Mouse (Mus musculus) gonadal fat pad, adult 2 months (tissue): Measurements from ENCODE around the gene Ppp2r2c. TPM values are rescaled to one million over a fixed set of nuclear protein-coding genes. Genes with fewer than 3 reads are reported as not detected.
"Not testable (repeated sequence)": the region's sequence is repeated elsewhere in the genome, so short reads cannot be mapped to it uniquely, and the experiment has no call there.

Experiments
- DNase-seq: peaks from one replicate; pipeline ENCODE4 v3.0.0-alpha.2; 2012; ENCODE audit warnings: low read depth
- polyA plus RNA-seq: library from polyadenylated mRNA; depleted of rRNA; stranded (reverse); fragments of >200 nt; gene quantifications from 2 replicates; pipeline ENCODE4 v1.2.3, GENCODE M21; 2012

The Ppp2r2c gene
- polyA plus RNA-seq, 1 experiment = 1.1 TPM

GRCm38 (mm10) chr5:36929376-36929775 is 61.1 kb downstream of the Ppp2r2c start:
- no peak for DNase-seq

GRCm38 (mm10) chr5:36933383-36933782 is 65.1 kb downstream of the Ppp2r2c start:
- DNase-seq = no peak

DNA sequence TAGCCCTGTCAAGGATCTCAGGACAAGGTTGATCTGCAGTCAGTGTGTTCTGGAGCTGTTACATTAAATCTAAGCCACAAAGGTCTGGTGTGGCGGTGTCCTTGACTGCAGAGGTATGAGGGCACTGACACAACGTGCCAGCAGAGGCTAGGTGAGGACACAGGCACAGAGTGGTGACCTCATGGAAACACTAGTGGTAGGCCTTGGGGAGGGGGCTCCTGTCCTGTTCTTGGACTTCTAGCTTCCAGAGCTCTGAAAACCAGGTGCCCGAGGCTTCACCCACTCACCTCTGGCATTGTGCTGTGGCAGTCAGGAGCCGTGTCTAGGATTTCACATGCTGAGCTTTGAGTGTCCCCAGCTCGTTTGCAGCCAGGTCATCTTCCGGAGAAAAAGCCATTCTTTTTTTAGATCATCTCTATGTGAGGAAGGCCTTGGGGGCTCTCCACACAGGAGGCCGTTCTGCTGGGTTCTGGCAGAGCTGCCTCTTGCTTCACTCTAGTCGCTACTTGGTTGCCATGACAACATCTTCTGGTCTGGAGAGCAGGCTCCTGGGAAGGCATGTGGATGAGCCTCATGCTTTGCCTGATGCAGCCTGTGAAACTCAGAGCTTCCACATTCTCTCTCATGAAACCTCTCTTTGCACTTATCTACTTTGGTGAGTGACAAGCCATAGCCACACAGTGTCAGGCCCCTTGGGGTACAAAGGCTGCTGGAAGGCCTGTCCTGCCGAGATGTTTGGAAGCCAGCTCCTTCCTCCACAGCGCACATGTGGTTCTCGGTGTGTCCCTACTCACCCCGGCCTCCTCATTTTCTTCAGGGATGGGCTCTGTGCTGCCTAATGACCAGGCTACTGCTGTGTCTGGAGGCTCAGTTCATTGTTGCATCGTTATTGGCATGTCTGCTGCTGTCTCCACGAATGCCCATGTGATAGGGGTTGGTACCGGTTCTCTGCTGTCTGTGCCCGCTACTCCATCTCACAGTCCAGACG is 67.5 kb downstream of the Ppp2r2c start:
- DNase-seq = no peak

DNA sequence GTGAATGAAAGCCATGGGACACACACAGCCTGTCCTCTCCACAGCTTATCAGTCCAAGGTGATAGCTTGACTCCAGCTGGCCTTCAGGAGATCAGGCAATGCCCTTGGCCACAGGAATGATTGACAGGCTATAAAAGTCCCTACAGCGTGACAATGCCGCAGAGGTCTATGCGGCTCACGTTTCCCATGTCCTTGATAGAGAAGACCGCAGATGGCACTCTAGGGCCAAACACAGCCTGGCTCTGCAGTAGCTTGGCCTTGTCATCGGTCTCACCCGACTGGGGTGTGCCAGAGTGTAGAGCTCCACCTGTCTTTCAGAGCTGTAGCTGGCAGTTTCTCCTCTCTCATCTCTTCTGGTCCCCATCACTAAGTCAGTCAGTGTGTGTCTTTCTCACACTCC is 68.2 kb downstream of the Ppp2r2c start:
- DNase-seq = no peak

DNA sequence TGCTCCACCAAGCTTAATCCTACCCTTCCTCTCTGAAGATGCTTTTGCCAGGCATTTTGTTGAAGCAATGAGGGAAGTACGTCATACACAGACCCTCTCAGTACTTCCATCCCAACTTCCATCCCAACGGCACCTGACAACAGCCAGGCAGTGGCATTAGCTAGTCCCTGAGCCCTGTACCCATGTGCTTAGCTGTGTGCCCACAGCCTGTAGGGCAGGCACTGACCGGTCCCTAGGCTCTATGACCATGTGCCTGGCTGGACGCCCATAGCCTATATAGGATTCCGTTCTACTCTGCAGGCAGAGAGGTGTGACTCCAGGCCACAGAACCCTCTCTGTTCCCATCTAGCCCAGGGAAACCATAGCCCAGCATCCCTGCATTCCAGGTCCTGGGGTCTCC is 69.7 kb downstream of the Ppp2r2c start:
- DNase-seq = no peak

- DNase-seq = not testable (repeated sequence)
Measured at GRCm38 (mm10) chr5:36938991-36939390, 70.7 kb downstream of the Ppp2r2c start.

DNA sequence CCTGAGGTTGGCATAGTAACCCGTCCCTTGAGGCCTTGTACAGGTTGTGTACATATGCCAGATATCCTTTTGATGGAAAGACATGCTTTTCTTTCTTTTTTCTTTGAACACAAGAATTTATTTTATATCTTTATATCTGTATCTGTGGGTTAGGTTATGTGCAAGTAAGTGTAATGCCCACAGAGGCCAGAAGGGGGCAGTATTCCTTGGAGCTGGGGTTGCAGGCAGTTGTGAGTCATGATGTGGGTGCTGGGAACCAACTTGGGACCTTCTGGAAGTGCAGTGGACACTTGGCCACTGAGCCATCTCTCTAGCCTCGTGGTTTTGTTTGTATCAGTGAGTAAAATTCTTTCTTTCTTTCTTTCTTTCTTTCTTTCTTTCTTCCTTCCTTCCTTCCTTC is 74.1 kb downstream of the Ppp2r2c start:
- DNase-seq = no peak

- DNase-seq = no peak
Measured at GRCm38 (mm10) chr5:36944552-36944951, 76.2 kb downstream of the Ppp2r2c start.

GRCm38 (mm10) chr5:36945102-36945701 is 76.9 kb downstream of the Ppp2r2c start:
- DNase-seq = no peak

GRCm38 (mm10) chr5:36945713-36946112 is 77.4 kb downstream of the Ppp2r2c start:
- no peak for DNase-seq

DNA sequence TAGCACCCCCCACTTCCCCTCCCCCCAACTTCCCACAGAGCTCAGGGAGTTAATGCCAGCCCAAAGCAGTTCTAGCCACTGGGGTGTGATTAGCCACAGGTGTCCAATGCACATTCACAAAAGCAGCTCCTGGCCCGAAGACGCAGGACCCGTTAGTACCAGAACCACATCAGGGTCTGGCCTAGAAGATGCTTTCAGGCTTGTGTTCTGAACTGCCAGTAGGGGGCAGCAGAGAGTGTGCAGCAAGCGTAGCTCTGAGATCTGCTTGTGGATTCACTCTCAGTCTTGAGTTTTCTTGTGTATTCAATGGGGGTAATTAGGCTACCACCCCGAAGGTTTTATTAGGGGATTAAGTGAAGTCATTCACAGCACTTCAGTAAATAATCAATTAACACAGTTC is 78.1 kb downstream of the Ppp2r2c start:
- no peak for DNase-seq

GRCm38 (mm10) chr5:36948831-36949230 is 80.5 kb downstream of the Ppp2r2c start:
- DNase-seq = no peak

DNA sequence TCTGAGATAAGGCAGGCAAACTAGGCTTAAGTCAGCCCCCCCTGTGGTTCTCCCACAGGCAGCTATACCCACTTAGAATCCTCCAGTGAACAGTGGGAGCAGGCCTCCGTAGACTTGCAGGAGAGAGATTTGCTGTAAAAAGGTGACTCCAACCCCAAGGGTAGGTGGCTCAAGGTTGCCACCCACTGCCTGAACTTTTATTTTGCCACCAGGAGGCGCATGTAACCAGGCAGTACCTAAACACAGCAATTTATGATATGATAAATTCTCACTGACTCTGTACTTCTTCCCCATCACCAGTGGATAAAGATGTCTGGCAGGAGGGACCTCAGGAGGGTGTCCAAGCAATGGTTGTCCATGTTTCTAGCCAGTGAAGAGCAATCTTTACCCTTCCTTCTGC is 82.6 kb downstream of the Ppp2r2c start:
- no peak for DNase-seq

DNA sequence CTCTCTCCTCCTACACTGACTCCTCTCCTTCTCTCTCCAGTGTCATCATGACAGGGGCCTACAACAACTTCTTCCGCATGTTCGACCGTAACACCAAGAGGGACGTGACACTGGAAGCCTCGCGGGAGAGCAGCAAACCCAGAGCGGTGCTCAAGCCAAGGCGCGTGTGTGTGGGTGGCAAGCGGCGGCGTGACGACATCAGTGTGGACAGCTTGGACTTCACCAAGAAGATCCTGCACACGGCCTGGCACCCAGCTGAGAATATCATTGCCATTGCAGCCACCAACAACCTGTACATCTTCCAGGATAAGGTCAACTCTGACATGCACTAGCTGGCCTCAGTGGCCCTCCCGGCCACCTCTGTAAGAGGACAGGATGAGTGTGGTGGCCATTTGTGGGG is 84.0 kb downstream of the Ppp2r2c start:
- no peak for DNase-seq

- no peak for DNase-seq
Measured at GRCm38 (mm10) chr5:36955366-36955765, 87.1 kb downstream of the Ppp2r2c start.

DNA sequence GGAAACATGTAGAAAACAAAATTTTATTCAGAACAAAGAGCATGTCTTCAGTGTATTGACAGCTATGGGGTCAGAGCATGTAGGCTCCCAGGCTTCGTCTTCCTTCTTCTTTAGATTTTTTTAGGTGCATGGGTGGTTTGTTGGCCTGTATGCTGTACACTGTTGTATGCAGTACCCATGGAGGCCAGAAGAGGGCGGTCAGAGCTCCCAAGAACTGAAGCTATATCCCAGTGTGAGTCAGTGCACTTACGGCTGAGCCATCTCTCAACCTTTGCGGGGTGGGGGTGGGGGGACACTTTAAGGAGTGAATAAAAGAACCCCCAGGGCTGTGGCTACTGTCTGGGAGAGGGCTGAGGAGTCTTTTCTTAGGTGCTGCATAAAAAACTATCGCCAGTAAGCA is 90.5 kb downstream of the Ppp2r2c start:
- no peak for DNase-seq

DNA sequence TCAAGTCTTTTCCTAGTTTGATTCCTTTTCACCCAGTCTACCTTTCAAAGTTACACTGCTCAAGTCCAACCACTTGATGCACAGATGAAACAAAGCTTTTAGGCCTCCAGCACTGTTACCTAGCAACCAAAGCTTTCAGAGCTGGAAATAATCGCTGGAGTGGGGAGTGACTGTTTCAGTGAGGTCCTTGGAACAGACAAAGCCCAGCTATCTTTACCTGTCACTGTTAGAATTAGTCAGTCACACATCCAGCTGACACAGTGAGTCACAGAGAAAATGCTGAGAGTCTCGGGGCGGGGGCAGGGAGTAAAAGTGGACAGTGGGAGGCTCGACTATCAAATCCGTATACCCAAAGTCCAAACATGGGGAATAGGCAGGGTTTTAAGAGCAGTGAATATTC is 92.2 kb downstream of the Ppp2r2c start:
- DNase-seq = no peak

- DNase-seq = no peak
Measured at GRCm38 (mm10) chr5:36971587-36971986, 103.3 kb downstream of the Ppp2r2c start.

DNA sequence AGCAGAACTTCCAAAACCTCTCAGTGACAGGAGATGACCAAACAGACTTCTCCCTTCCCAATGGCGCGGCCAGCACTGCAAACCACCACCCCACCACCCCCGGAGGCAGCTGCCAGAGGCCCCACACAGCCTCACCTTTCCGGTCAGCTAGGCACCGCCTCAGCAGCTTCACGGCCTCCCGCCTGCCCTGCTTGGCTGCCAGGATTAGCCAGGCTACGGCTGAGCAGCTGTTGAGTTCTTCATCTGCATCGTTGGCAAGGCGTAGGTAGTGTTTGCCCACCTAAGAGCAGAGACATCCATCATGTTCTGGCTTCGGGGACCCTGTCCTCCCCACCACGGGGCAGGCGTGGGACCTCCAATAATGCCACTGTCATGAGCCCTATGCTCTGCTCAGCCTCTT is 107.0 kb downstream of the Ppp2r2c start:
- no peak for DNase-seq

DNA sequence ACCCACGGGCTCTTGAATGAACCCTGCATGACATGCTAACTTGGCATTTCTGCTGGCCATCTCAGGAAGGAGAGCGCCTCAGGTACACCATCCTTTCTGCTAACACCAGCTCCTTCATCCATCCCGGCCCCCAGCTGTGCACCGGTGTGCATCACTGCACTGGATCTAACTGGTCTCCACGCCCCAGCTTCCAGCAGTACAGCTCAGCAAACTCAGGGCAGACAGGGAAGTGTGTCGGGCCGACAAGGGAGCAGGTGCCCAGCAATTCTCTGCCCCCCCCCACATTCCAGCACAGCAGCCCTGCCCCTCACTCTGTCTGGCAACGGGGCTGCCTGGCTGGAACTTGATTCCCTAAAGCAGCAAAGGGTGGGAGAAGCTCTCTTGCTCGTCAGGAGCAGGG is 109.5 kb downstream of the Ppp2r2c start:
- DNase-seq = no peak

GRCm38 (mm10) chr5:36979001-36979400 is 110.7 kb downstream of the Ppp2r2c start:
- no peak for DNase-seq

GRCm38 (mm10) chr5:36979631-36980030 is 111.3 kb downstream of the Ppp2r2c start:
- DNase-seq = no peak

GRCm38 (mm10) chr5:36982271-36982670 is 114.0 kb downstream of the Ppp2r2c start:
- no peak for DNase-seq
